Mouse (Mus musculus) hindbrain, embryonic 14.5 days (tissue): ENCODE data around the gene Stkld1. TPM values are rescaled to one million over a fixed set of nuclear protein-coding genes. Genes with fewer than 3 reads are reported as not detected.

Source experiments
- ATAC-seq: fragments of 200-750 bp; cut with Nextera tagmentation; 2 replicates; pipeline ENCODE4 v1.8.0; 2017; ENCODE audit warnings: moderate number of reproducible peaks, mild to moderate bottlenecking, moderate TSS enrichment, moderate library complexity; ENCODE audit not compliant: low FRiP score
- DNase-seq: peaks from one replicate; pipeline ENCODE4 v3.0.0-alpha.2; 2015; ENCODE audit warnings: low spot score
- H3K27ac ChIP-seq: fragments of 300-500 bp; sonication (generic); 2 replicates; pipeline ENCODE4 v1.5.1; 2014; ENCODE audit warnings: mild to moderate bottlenecking, moderate library complexity
- H3K27me3 ChIP-seq: fragments of 300-500 bp; sonication (generic); 2 replicates; pipeline ENCODE4 v1.6.1; 2014; ENCODE audit warnings: mild to moderate bottlenecking, low read length, mixed read lengths; ENCODE audit not compliant: control insufficient read depth, insufficient read depth
- H3K36me3 ChIP-seq: fragments of 300-500 bp; sonication (generic); replicated peaks from 2 replicates; pipeline ENCODE4 v1.6.1; 2014; ENCODE audit not compliant: control insufficient read depth, insufficient read depth
- H3K4me1 ChIP-seq: fragments of 300-500 bp; sonication (generic); replicated peaks from 2 replicates; pipeline ENCODE4 v1.6.1; 2014; ENCODE audit warnings: antibody characterized with exemption, low read length, mixed read lengths; ENCODE audit not compliant: control insufficient read depth, insufficient read depth
- H3K4me2 ChIP-seq: fragments of 300-500 bp; sonication (generic); replicated peaks from 2 replicates; pipeline ENCODE4 v1.6.1; 2014; ENCODE audit warnings: mild to moderate bottlenecking, moderate library complexity
- H3K4me3 ChIP-seq: fragments of 300-500 bp; sonication (generic); replicated peaks from 2 replicates; pipeline ENCODE4 v1.5.1; 2014; ENCODE audit warnings: mild to moderate bottlenecking, low read length
- H3K9ac ChIP-seq: fragments of 300-500 bp; sonication (generic); 2 replicates; pipeline ENCODE4 v1.6.1; 2014
- H3K9me3 ChIP-seq: fragments of 300-500 bp; sonication (generic); 2 replicates; pipeline ENCODE4 v1.6.1; 2016; ENCODE audit warnings: low read length; ENCODE audit not compliant: control insufficient read depth
- WGBS: fragments of 180-500 bp; shearing (Covaris S2); extraction: QIAGEN DNeasy Blood & Tissue Kit; methylation state at CpG from one replicate; pipeline ENCODE4 v1.1.7; 2014; 5-methylcytosine and 5-hydroxymethylcytosine counted together
- polyA plus RNA-seq: library from polyadenylated mRNA; unstranded; fragments of >200 nt; fragmentation: Nextera tagmentation; extraction: Ambion mirVana; gene quantifications from 2 replicates; pipeline ENCODE4 v1.2.1, GENCODE M21; 2014

Stkld1 gene
- polyA plus RNA-seq, 1 experiment from 2014 or later = not detected

GRCm38 (mm10) chr2:26914148-26914941 is 19.5 kb upstream of the Stkld1 start:
- Histone ChIP-seq H3K4me3 (no peak overlapping the region), H3K27ac (no peak overlapping the region), H3K4me1 (peaks cover 35% of the 10 kb centered on the region), H3K4me2 (no peak overlapping the region), H3K36me3 (peaks cover 51% of the 10 kb centered on the region), H3K27me3 (no peaks in the 10 kb centered on the region), H3K9me3 (no peaks in the 10 kb centered on the region), H3K9ac (no peak overlapping the region)
- ATAC-seq = no peak
- DNase-seq = no peak
- 64% methylated on average over 8 of the region's 8 CpGs for WGBS

GRCm38 (mm10) chr2:26915927-26916728 is 17.7 kb upstream of the Stkld1 start, which contains the start of the genes Surf2 and Surf1:
Gene Surf2, plus strand, starts transcription at chr2:26916367.
Gene Surf1, minus strand, starts transcription at chr2:26916530.
- peak within 1 kb of the TSS; percentile 63 for H3K9ac ChIP-seq

GRCm38 (mm10) chr2:26916738-26917137 is 17.1 kb upstream of the Stkld1 start:
- H3K4me2 ChIP-seq = peak overlapping the region; percentile 88
- ATAC-seq = 0 out of 2 replicates have a peak, but pooled peaks have one; percentile 9
- H3K9ac ChIP-seq = peak overlapping the region; percentile 63
- no peaks in the 10 kb centered on the region for H3K27me3 ChIP-seq
- peaks cover 28% of the 10 kb centered on the region for H3K4me1 ChIP-seq
- H3K9me3 ChIP-seq = no peaks in the 10 kb centered on the region
- peak overlapping the region; percentile 58 for H3K4me3 ChIP-seq
- H3K27ac ChIP-seq = peak overlapping the region; percentile 58; the same call in 1 of the 2 replicates
- WGBS = 3% methylated on average over 13 of the region's 13 CpGs
- H3K36me3 ChIP-seq = peaks cover 73% of the 10 kb centered on the region
- DNase-seq = no peak

More at GRCm38 (mm10) chr2:26915927-26916728, 17.7 kb upstream of the Stkld1 start, which contains the start of the genes Surf2 and Surf1:
- H3K9me3 ChIP-seq = no peaks in the 10 kb centered on the region
- no peaks in the 10 kb centered on the region for H3K27me3 ChIP-seq
- DNase-seq (peak; percentile 82), ATAC-seq (peak; percentile 85)
- H3K4me3 ChIP-seq = peak within 1 kb of the TSS; percentile 58
- peak within 1 kb of the TSS; percentile 58 for H3K27ac ChIP-seq
- peak within 1 kb of the TSS; percentile 88 for H3K4me2 ChIP-seq
- 1% methylated on average over 47 of the region's 47 CpGs for WGBS
- H3K4me1 ChIP-seq = peaks cover 31% of the 10 kb centered on the region
- H3K36me3 ChIP-seq = peaks cover 69% of the 10 kb centered on the region

- Histone ChIP-seq H3K9me3 (no peaks in the 10 kb centered on the region), H3K4me1 (peaks cover 21% of the 10 kb centered on the region), H3K9ac (no peak overlapping the region), H3K4me3 (no peak overlapping the region), H3K36me3 (peaks cover 72% of the 10 kb centered on the region), H3K4me2 (no peak overlapping the region), H3K27me3 (no peaks in the 10 kb centered on the region), H3K27ac (no peak overlapping the region)
- no peak for DNase-seq
- 86% methylated on average over 3 of the region's 3 CpGs for WGBS
- ATAC-seq = no peak
Observed at GRCm38 (mm10) chr2:26919684-26920083, 14.2 kb upstream of the Stkld1 start.

GRCm38 (mm10) chr2:26920190-26920855 is 13.5 kb upstream of the Stkld1 start:
- Histone ChIP-seq H3K9me3 (no peaks in the 10 kb centered on the region), H3K4me1 (peaks cover 17% of the 10 kb centered on the region), H3K9ac (no peak overlapping the region), H3K27me3 (no peaks in the 10 kb centered on the region), H3K4me3 (no peak overlapping the region), H3K27ac (no peak overlapping the region), H3K36me3 (peaks cover 76% of the 10 kb centered on the region), H3K4me2 (no peak overlapping the region)
- ATAC-seq (no peak), DNase-seq (no peak)
- 91% methylated on average over 6 of the region's 6 CpGs for WGBS

GRCm38 (mm10) chr2:26921784-26922183 is 12.1 kb upstream of the Stkld1 start:
- H3K9me3 ChIP-seq = no peaks in the 10 kb centered on the region
- DNase-seq (no peak), ATAC-seq (no peak)
- no peak overlapping the region for H3K4me2 ChIP-seq
- no peak overlapping the region for H3K27ac ChIP-seq
- no peak overlapping the region for H3K9ac ChIP-seq
- H3K4me3 ChIP-seq = no peak overlapping the region
- peaks cover 11% of the 10 kb centered on the region for H3K4me1 ChIP-seq
- H3K27me3 ChIP-seq = no peaks in the 10 kb centered on the region
- peaks cover 91% of the 10 kb centered on the region for H3K36me3 ChIP-seq
- WGBS = 86% methylated on average over 9 of the region's 9 CpGs

- H3K9ac ChIP-seq = no peak overlapping the region
- 89% methylated on average over 6 of the region's 6 CpGs for WGBS
- no peak for ATAC-seq
Observed at GRCm38 (mm10) chr2:26927745-26928476, 5.9 kb upstream of the Stkld1 start.

GRCm38 (mm10) chr2:26930390-26930789 is 3.5 kb upstream of the Stkld1 start:
- Histone ChIP-seq H3K4me3 (no peak overlapping the region), H3K9ac (no peak overlapping the region), H3K27me3 (no peaks in the 10 kb centered on the region), H3K4me2 (no peak overlapping the region), H3K9me3 (no peaks in the 10 kb centered on the region), H3K36me3 (peaks cover 47% of the 10 kb centered on the region), H3K27ac (no peak overlapping the region), H3K4me1 (peaks cover 17% of the 10 kb centered on the region)
- DNase-seq = peak; percentile 63
- WGBS = 33% methylated on average over 1 of the region's 1 CpGs
- no peak for ATAC-seq

More at GRCm38 (mm10) chr2:26927745-26928476, 5.9 kb upstream of the Stkld1 start:
- H3K27ac ChIP-seq = no peak overlapping the region
- no peaks in the 10 kb centered on the region for H3K27me3 ChIP-seq
- DNase-seq = no peak
- no peak overlapping the region for H3K4me3 ChIP-seq
- peaks cover 17% of the 10 kb centered on the region for H3K4me1 ChIP-seq
- H3K9me3 ChIP-seq = no peaks in the 10 kb centered on the region
- H3K4me2 ChIP-seq = no peak overlapping the region
- peaks cover 71% of the 10 kb centered on the region for H3K36me3 ChIP-seq
